Mouse (Mus musculus) MEL (cell line): ENCODE measurements around the gene Epb41l4b.

Experiments
- CTCF ChIP-seq, 3 experiments: IDR thresholded peaks in 2 of 3; conservative IDR thresholded peaks in 1 of 3; 2 replicates each; pipeline ENCODE4 v1.5.1; 2011 to 2012; ENCODE audit warnings: low read length in 3 of 3, low read depth in 2 of 3, mild to moderate bottlenecking in 2 of 3, improper control_type of control experiment in 1 of 3, inconsistent platforms in 1 of 3, mixed read lengths in 1 of 3, moderate library complexity in 1 of 3; ENCODE audit not compliant: control insufficient read depth in 1 of 3, insufficient read depth in 1 of 3, poor library complexity in 1 of 3, severe bottlenecking in 1 of 3
- HCFC1 ChIP-seq: IDR thresholded peaks from 2 replicates; pipeline ENCODE4 v1.6.1; 2012; ENCODE audit warnings: low read depth, mild to moderate bottlenecking, inconsistent platforms, low read length, improper control_type of control experiment, moderate library complexity
- USF1 ChIP-seq: IDR thresholded peaks from 2 replicates; pipeline ENCODE4 v1.6.1; 2014; ENCODE audit warnings: low read depth, mild to moderate bottlenecking, inconsistent platforms, low read length, improper control_type of control experiment, moderate library complexity
- ZMIZ1 ChIP-seq: IDR thresholded peaks from 2 replicates; pipeline ENCODE4 v1.6.1; 2012; ENCODE audit warnings: low read depth, mild to moderate bottlenecking, inconsistent platforms, low read length, improper control_type of control experiment, moderate library complexity
- ZNF384 ChIP-seq: IDR thresholded peaks from 2 replicates; pipeline ENCODE4 v1.6.1; 2012; ENCODE audit warnings: low read depth, mild to moderate bottlenecking, inconsistent platforms, low read length, improper control_type of control experiment

- TF ChIP-seq CTCF (IDR thresholded peaks at IDR 0.05 in 2 of 3, conservative IDR thresholded peaks at IDR 0.05 in 1 of 3; ENCODE audit: control insufficient read depth in 1 of 3, insufficient read depth in 1 of 3, low read depth in 2 of 3, low read length in 3 of 3, poor library complexity in 1 of 3, severe bottlenecking in 1 of 3) (no peak), HCFC1 (no peak), ZMIZ1 (no peak), ZNF384 (no peak), USF1 (no peak)
Observed at GRCm38 (mm10) chr4:57175329-57175728, 32.1 kb upstream of the Epb41l4b start.
